Mouse (Mus musculus) right cerebral cortex, adult 2 months (tissue): Measurements from ENCODE around the gene Pprc1.

Experiments used
- DNase-seq, 2 experiments: peaks; one replicate each; pipeline ENCODE4 v3.0.0; 2021 to 2022; ENCODE audit warnings: low spot score in 2 of 2

Pprc1 gene

GRCm38 (mm10) chr19:46044271-46044992 is at the start of gene Pprc1:
Gene Pprc1 (plus strand): TSS chr19:46044886.
- no peak for DNase-seq

GRCm38 (mm10) chr19:45997365-45997764 is 47.3 kb upstream of the Pprc1 start:
- DNase-seq: no peak

GRCm38 (mm10) chr19:45997785-45998693 is 46.6 kb upstream of the Pprc1 start, which contains the start of gene Armh3:
Gene Armh3 (minus strand): TSS chr19:45998488.
- peak; percentile 93 to 97 for DNase-seq

GRCm38 (mm10) chr19:45998694-45999217 is 45.9 kb upstream of the Pprc1 start:
- no peak for DNase-seq

- no peak for DNase-seq
These were observed 45.3 kb upstream of the Pprc1 start for GRCm38 (mm10) chr19:45999378-45999777.

GRCm38 (mm10) chr19:46002279-46002678 is 42.4 kb upstream of the Pprc1 start:
- no peak for DNase-seq

GRCm38 (mm10) chr19:46003371-46004226 is 41.1 kb upstream of the Pprc1 start, which contains the start of gene Hps6:
Gene Hps6 (plus strand): TSS chr19:46003508.
- DNase-seq: peak; percentile 60 to 64

- no peak for DNase-seq
These were observed 39.7 kb upstream of the Pprc1 start for GRCm38 (mm10) chr19:46004814-46005466.

- no peak for DNase-seq
These were observed 39.0 kb upstream of the Pprc1 start for GRCm38 (mm10) chr19:46005680-46006079.

- peak; percentile 89 to 92 for DNase-seq
These were observed 30.0 kb upstream of the Pprc1 start for GRCm38 (mm10) chr19:46014572-46015178.

GRCm38 (mm10) chr19:46016023-46016422 is 28.7 kb upstream of the Pprc1 start:
- DNase-seq: no peak

- no peak for DNase-seq
These were observed 19.7 kb upstream of the Pprc1 start for GRCm38 (mm10) chr19:46024959-46025358.

GRCm38 (mm10) chr19:46026567-46026966 is 18.1 kb upstream of the Pprc1 start:
- no peak for DNase-seq

GRCm38 (mm10) chr19:46028747-46029320 is 15.9 kb upstream of the Pprc1 start:
- no peak for DNase-seq

GRCm38 (mm10) chr19:46029652-46030051 is 15.0 kb upstream of the Pprc1 start:
- DNase-seq: no peak

GRCm38 (mm10) chr19:46030196-46030983 is 14.3 kb upstream of the Pprc1 start:
- no peak for DNase-seq

- DNase-seq: no peak
These were observed 12.8 kb upstream of the Pprc1 start for GRCm38 (mm10) chr19:46031689-46032432.

GRCm38 (mm10) chr19:46032731-46033510 is 11.8 kb upstream of the Pprc1 start:
- peak in 1 of 2 experiments; percentile 47 for DNase-seq
